Mouse (Mus musculus) liver, embryonic 14.5 days (tissue): ENCODE results near the gene Phf3.

Source experiments
- CTCF ChIP-seq: IDR thresholded peaks from 2 replicates; pipeline ENCODE4 v1.5.1; 2016; ENCODE audit warnings: antibody characterized with exemption, low read depth, control low read depth
- EP300 ChIP-seq: IDR thresholded peaks from 2 replicates; pipeline ENCODE4 v1.6.1; 2016; ENCODE audit warnings: antibody characterized with exemption, low read depth

DNA sequence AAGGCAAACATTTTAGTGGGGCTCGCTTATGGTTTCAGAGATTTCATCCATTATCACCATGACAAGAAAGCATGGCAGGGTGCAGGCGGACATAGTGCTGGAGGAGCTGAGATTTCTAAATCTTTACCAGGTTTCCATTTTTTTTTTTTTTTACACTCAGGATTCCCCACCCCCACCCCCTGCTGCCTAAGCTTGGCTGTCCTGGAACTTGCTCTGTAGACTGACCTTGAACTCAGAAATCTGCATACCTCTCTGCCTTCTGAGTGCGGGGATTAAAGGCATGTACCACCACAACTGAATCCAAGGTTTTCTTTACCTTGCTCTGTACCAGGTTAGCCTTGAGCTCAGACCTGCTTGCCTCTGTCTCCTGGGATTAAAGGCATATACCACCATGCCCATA lies 48.5 kb upstream of the Phf3 start:
- TF ChIP-seq CTCF: no peak
- no peak for TF ChIP-seq EP300
